Mouse (Mus musculus): ENCODE measurements around the gene Tnmd.

Gene Tnmd

DNA sequence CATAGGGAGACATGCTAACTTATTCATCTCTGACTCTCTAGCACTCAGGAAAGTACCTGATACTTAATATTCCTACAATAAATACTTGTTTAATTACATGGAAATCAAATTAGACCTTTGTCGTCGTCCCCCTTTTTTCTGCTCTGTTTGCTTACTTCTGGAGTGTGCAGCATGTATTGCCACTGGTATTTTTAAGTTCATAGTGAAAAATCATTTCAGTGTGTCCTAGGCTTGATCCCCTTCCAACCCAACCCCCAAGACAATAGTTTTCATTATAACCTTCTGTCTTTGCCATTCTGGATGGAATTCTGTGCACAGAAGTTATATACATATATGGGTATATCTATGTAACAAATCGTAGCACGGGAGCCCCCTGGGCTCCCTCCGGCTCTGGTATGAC is at the start of gene Tnmd:
Tnmd (plus strand) TSS at position 301 of the 400 bp plus-strand sequence.
- no peak for DNase-seq

DNA sequence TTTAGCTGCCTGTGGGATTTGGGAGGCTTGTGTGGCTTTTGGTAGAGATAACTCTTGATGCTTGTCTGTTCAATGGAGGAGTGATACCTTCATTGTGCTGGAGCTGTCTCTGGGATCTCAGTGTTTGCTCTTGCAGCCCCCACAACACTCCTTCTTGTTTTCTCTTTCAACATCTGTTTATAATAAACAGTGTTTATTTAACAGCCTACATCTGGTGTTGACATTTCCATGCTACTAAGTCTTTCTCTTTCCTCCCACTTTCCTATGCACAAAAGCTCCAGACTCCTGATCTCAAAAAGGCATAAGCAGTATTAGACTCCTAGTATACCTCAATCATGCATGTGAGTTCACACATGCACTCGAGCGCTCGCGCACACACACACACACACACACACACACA is 2.9 kb downstream of the Tnmd start:
- no peak for DNase-seq

DNA sequence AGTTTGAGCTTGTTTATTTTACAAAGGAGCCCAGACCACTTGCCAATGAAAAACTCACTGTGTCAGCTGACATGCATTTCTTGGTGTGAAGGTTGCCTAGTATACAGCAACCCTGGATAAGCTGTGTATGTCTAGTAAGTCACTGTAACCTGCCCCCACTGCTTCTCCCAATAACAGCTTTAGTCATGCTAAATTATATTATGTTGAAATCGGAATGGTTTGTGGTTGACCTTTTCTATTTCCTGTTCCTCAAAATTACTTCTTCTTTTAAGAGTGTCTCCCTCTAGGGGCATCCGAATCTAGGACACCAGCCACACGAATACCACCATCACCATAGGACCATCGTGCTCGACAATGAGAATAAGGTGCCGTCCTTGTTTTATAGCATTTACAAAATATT is 19.0 kb downstream of the Tnmd start:
- no peak for DNase-seq

DNA sequence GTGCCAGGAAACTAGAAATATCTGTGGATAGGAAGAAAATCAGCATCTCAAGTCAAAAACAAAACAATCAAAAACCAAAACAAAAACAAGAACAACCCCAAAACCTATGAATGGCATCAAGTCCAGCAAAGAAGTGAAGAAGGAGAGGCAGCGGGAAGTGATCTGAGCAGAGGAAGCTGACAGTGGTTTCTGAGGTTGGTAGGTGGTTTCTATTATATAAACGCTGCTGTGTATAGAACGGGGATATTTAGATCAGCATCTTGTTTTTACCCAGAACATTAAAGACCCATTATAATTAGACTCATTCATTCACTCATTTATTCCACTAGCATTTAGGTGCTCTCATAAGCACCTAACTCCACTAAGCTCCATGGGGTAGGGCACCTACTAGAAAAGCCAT is 36.5 kb downstream of the Tnmd start:
- DNase-seq = no peak

DNA sequence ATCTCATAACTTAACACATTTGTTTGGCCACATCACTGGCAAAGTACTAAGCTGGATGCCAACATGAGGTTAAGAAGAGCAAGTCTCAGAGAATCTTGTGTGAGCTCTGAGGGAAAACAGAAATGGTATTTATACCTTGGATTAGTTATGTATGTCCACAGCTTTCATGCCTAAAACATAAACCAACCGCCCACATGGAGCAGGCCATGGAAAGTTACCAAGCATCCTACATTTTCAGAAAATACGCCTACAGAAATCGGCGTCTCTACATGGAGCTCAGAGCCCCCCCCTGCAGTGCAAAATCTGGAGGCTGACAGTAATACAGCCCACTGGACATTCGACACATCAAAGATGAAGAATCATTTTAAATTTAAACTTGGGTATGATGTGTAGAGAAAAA is 37.3 kb downstream of the Tnmd start:
- DNase-seq = no peak

DNA sequence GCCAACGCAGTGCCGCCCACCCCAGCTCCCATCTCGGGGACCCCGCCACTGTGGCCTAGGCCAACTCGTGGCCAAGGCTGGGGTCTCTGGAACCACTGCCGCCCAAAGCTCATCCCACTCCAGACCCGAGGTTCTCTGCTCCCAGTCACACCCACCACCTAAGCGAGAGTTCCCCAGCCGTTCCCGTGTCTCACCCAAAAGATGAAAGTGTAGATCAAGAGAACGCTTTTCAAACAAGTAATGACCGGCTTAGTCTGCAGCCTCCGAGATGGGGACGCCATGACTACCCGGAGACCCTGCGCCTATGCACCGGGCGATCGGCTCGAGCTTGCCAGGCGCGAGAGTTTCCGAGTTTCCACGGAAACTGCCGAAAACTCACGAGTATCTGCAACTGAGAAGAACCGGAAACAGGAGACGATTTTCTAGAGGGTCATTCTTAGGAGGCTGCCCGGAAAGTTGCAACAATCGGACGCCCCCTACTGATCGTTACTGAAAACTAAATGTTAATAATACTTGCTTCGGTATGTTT is 47.3 kb downstream of the Tnmd start, which contains the start of gene Tspan6:
Tspan6 (minus strand) TSS at position 416 of the 529 bp plus-strand sequence.
- peak; percentile 75 for DNase-seq

DNA sequence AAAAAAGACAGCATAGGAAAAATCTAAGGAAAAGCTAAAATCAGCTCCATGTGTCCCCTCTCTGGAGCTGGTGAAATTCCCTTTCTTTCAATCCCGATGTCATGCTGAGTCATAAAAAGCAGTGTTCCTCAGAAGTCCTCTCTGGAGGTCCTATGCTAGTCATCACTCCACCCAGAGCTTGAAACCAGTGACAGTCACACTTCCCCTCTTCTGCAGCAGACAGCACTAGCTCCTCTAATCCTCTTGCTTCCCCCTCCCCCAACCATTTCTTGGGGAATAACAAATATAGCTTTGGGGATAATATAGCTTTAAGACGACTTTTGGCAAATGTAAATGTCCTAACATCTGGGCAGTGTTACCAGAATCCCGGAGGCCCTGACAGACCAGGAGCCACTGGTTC is 57.5 kb downstream of the Tnmd start, which contains the start of gene Srpx2:
Srpx2 (plus strand) TSS at position 166 of the 400 bp plus-strand sequence.
- DNase-seq = no peak

DNA sequence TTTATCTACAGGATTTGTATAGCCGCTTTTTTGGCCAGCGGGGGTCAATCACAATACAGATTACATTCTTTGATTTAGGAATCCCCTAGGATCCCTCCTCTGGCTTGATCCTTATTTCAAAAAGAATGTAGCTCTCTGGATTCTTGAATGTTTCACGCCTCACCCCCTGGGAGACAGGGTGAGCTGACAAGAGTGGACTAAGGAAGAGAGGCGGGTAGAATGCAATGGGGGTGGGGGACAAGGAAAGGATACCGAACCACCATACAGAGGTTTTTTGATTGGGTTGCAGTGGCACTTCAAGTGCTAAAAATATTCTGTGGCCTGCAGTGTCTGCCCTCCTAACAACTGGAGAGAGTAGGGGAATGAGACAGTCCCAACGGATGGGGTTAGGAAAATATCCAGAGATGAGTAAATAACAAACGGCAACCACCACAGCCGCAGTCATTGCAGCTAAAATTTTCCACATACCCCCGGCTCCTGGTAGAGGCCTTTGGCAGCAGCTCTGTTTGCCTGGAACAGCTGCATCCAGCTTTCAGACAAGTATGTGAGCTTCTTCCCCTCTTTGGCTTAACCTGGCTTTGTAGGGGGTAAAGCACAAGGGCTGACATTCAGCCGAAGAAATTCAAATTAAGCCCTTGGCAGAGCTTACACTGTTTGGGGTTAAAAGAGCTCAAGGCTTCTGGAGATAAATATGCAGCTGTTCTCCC is 60.8 kb downstream of the Tnmd start:
- DNase-seq = peak; percentile 20

DNA sequence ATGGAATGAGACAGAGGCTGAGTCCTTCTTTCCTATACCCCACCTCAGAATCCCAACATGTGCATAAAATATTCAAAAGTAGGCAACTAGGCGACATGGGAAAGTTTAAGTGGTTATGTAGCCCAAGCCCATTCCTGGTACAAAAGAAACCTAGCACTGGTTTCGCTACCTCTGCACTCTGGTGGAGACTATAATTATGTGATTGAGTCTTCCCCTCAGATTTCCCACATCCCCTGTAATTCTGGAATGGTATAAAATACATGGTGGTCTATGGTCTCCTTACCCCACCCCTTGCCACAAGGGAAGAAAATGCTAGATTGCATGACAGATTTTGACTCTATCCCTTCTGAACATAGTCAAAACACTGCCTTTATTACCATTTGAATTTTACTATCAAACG is 62.2 kb downstream of the Tnmd start:
- DNase-seq = no peak

DNA sequence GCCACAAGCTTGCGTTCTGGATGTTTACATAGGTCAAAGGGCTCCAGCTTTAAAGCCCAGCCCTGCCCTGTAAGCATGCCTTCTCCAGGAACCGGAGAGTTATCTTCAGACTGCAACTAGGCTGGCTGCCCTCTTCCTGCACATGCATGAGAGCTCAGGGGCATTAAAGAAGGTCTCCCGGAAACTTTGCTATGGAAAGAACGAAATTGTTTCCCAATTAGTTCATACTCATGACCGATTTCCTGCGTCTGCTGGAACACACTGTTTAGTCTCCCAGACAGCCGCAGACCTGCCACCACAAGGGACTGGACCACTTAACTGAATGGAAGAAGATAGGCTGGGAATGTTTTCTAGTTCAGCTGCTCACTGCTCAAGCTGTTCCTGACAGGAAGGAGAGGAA is 63.4 kb downstream of the Tnmd start:
- peak; percentile 6 for DNase-seq
